Mouse (Mus musculus) megakaryocyte, embryonic 14.5 days (primary cell): ENCODE data around the gene Creg1. TPM values are rescaled to one million over a fixed set of nuclear protein-coding genes. Genes with fewer than 3 reads are reported as not detected.
A peak's percentile ranks its signal among the peaks of the same experiment; 100 is the strongest.

Experiments
- H3K27me3 ChIP-seq: replicated peaks from 2 replicates; pipeline ENCODE3; 2012; ENCODE audit warnings: inconsistent platforms
- H3K36me3 ChIP-seq: replicated peaks from 2 replicates; pipeline ENCODE3; 2012; ENCODE audit warnings: low read length, inconsistent platforms, mixed read lengths
- H3K4me1 ChIP-seq: 2 replicates; pipeline ENCODE4 v1.6.1; 2012; ENCODE audit warnings: inconsistent platforms
- H3K4me3 ChIP-seq: replicated peaks from 2 replicates; pipeline ENCODE3; 2012; ENCODE audit warnings: moderate library complexity, mild to moderate bottlenecking, inconsistent platforms
- H3K9me3 ChIP-seq: 2 replicates; pipeline ENCODE4 v1.6.1; 2012; ENCODE audit warnings: inconsistent platforms
- FLI1 ChIP-seq: IDR thresholded peaks from 2 replicates; pipeline ENCODE4 v1.6.1; 2012; ENCODE audit warnings: low read length, inconsistent platforms, mixed read lengths
- GATA1 ChIP-seq: IDR thresholded peaks from 3 replicates; pipeline ENCODE4 v1.6.1; 2012; ENCODE audit warnings: mixed read lengths, low read length, inconsistent platforms, borderline replicate concordance
- polyA plus RNA-seq: library from polyadenylated mRNA; stranded (reverse); fragments of >175 nt; gene quantifications from 2 replicates; pipeline ENCODE4 v1.2.3, GENCODE M21; 2012; ENCODE audit warnings: low replicate concordance; ENCODE audit not compliant: insufficient read depth

The Creg1 gene
- polyA plus RNA-seq, 1 experiment = 254 TPM

DNA sequence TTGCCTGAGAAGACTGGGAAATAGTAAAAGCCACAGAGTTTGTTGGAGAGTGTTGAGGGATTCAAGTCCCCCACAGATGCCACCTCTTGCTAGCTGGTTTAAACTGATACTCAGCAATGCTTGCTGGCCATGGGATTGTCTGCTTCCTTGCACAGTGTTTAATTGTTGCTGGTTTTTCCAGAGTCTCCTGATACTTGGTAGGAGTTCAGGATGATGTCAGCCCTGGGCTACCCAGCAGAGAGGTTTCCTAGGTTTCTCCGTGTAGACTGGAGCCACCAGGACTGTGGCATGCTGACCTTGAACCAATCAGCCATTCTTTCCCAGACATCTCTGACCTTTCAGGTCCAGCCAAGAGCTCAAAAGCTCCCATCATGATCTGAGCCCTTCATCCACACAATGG is 36.6 kb upstream of the Creg1 start:
- no peaks in the 10 kb centered on the region for H3K36me3 ChIP-seq
- no peaks in the 10 kb centered on the region for H3K9me3 ChIP-seq
- no peak for TF ChIP-seq GATA1
- no peak for TF ChIP-seq FLI1
- no peak overlapping the region for H3K4me3 ChIP-seq
- peaks cover 21% of the 10 kb centered on the region for H3K4me1 ChIP-seq
- peaks cover 52% of the 10 kb centered on the region for H3K27me3 ChIP-seq

DNA sequence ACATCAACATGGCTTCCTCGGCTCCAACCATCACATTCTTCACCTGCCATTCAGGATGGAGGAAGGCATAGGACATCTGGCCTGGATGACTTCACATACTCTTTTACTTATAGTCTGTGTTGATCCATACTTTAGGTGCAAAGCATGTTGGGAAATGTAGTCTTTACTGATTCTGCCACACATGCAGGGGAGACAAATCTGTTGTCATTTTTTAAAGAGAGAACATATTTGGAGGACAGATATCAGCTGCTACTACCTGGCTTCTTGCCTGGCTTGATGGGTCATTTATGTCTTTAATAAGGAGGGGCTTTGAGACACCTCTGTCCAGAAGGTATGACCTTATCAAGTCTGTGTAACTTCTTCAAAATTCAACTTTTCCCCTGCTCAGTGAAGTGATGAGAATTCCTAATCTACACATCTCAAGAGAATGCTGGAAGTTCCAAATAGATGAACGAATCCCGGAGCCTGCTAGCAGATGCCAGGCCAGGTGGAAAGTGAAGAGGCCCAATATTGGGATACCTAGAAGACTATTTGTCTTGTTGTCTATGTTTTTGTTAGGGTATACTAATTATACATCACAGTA is 35.4 kb upstream of the Creg1 start:
- H3K4me3 ChIP-seq = no peak overlapping the region
- H3K36me3 ChIP-seq = no peaks in the 10 kb centered on the region
- peaks cover 44% of the 10 kb centered on the region for H3K27me3 ChIP-seq
- H3K4me1 ChIP-seq = peaks cover 11% of the 10 kb centered on the region; the same call in 1 of the 2 replicates
- TF ChIP-seq GATA1 = no peak
- no peak for TF ChIP-seq FLI1
- H3K9me3 ChIP-seq = no peaks in the 10 kb centered on the region

DNA sequence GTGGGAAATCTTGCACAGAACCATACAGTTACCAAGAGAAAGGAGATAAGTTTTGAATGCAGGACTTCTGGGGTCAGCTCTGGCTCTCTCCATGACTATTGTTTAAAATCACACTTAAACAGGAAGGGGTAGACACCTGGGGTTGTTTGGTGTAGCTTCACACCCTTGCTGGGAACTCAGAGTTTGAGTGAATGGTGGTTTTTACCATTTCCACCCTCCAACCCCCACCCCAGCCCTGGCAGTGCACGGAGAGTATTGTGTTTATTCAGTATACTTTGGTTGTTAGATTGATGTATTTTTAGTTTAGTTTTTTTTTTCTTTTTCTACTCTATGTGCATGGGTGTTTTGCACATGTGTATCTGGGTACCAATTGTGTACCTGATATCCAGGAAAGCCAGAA is 33.4 kb upstream of the Creg1 start:
- Histone ChIP-seq H3K9me3 (no peaks in the 10 kb centered on the region), H3K36me3 (no peaks in the 10 kb centered on the region), H3K4me3 (no peak overlapping the region), H3K4me1 (peaks cover 15% of the 10 kb centered on the region; the same call in 1 of the 2 replicates), H3K27me3 (peaks cover 42% of the 10 kb centered on the region)
- TF ChIP-seq FLI1 (no peak), GATA1 (no peak)

DNA sequence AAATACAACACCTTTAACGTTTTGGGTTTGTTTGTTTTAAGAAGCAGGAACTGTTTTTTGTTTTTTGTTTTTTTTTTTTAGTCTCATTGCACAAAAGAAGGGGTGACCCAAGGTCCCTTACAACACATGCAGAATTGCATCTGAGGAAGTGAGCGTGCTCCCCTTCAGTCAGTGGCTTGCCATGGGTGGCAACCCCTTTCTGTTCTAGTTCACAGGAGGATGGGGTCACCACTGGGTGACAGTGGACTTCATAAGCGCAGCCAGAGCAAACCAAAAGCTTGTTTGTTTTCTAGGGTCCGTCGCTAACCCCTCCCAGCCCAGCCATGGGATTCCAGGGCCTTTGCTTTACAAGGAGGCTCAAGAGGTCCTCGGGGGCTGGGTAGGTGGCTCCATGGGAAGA is 32.0 kb upstream of the Creg1 start:
- Histone ChIP-seq H3K4me1 (peaks cover 25% of the 10 kb centered on the region), H3K9me3 (no peaks in the 10 kb centered on the region), H3K27me3 (peaks cover 39% of the 10 kb centered on the region), H3K36me3 (no peaks in the 10 kb centered on the region), H3K4me3 (no peak overlapping the region)
- no peak for TF ChIP-seq FLI1
- TF ChIP-seq GATA1 = no peak

DNA sequence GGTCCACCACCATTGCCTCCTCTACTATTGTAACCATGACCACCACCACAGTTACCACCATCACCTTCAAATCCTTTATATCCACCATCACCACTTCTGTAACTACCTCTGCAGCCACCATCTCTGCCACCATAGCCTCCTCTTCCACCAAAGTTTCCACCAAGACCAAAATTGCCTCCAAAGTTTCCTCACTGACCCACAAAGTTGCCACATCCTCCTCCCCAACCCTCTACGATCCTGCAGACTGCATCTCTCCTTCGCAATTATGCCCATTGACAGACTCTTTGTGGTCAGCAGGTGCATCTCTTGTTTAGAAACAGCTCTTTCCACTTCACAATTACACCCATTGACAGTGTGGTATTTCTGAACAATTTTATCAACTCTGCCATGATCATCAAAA is 28.7 kb upstream of the Creg1 start:
- peaks cover 20% of the 10 kb centered on the region for H3K4me1 ChIP-seq
- H3K36me3 ChIP-seq = no peaks in the 10 kb centered on the region
- H3K27me3 ChIP-seq = peaks cover 30% of the 10 kb centered on the region
- TF ChIP-seq GATA1 (no peak), FLI1 (no peak)
- no peak overlapping the region for H3K4me3 ChIP-seq
- no peaks in the 10 kb centered on the region for H3K9me3 ChIP-seq

DNA sequence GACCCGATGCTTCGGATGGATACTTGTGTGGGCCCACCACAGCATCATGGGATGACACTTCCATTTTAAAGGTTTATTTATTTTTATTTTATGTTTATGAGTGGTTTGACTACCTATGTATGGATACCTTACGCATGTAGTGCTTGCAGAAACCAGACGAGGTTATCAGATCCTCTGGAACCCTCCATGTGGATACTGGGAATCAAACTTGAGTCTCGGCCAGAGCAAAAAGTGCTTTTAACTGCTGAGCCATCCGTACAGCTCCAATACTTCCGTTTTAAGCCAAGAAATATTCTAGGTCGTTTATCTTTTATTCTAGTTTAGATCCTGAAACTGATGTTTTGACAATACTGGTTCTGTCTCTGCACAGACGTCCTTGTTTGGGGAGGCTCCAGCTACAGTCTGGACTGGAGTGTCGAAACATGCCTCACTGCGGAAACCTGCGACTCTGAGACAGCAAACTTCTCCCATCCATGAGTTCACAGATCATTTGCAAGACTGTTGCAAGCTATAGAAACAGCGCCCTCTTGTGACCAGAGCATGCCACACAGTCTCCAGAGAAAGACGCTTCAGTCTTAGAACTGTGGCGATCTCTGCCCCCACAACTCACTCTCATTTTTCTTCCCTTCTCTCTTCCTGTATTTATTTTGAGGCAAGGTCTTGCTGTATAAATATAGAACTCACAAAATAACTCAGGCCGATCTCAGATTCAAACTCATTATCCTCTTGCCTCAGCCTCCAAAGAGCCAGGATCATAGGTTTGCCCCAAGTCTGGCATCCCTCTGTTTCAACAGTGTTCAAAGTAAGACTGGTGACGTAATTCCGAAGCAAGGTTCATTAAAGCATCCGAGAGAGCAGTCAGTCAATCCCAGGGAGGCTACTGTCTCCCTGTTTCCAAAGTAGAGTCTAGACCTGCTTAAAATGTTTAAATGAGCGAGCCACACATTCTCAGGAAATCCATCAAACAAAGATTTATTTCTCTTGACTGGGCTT is 27.4 kb upstream of the Creg1 start:
- H3K27me3 ChIP-seq = peaks cover 30% of the 10 kb centered on the region
- H3K4me3 ChIP-seq = peak overlapping the region; percentile 68
- H3K4me1 ChIP-seq = peaks cover 14% of the 10 kb centered on the region
- TF ChIP-seq FLI1 (no peak), GATA1 (no peak)
- no peaks in the 10 kb centered on the region for H3K36me3 ChIP-seq
- H3K9me3 ChIP-seq = no peaks in the 10 kb centered on the region

DNA sequence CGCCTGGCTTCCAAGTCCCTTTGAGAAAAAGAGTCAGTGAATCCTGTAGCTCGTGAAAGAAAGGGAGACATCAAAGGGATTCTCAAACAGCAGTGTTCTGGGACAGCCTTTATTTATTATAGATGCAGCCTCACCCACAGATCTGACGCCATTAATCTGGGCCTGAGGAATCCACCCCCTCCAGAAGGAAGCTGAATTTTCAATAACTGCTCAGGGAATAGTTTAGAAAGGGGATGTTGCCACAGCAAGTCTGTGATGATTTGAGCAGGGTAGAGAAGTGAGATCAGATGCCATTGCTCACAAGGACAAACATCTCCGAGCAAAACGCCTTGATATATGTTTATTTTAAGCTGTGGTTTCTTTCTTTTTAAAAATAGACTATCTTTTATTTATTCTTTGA is 26.1 kb upstream of the Creg1 start:
- H3K4me3 ChIP-seq = no peak overlapping the region
- H3K27me3 ChIP-seq = peaks cover 32% of the 10 kb centered on the region
- H3K36me3 ChIP-seq = no peaks in the 10 kb centered on the region
- peaks cover 14% of the 10 kb centered on the region for H3K4me1 ChIP-seq
- H3K9me3 ChIP-seq = no peaks in the 10 kb centered on the region
- no peak for TF ChIP-seq GATA1
- TF ChIP-seq FLI1 = no peak

DNA sequence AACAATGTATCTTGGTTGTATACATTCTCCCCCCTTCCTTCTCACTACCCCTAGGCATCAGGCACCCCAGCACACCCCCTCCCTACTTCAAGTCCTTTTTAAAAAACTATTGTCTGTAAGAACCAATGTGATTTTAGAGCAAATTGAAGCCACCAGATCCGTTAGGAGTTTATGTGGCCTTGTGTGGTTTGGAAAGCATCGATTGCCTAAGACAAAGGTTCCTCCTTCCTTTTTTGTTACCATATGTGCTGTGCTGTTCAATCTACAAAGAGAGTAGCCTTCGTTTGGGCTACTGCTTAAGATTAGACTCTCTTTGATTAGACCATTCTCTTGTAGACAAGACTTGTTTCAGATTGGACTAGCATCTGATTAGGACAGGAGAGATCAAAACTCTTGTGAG is 25.7 kb upstream of the Creg1 start:
- H3K4me1 ChIP-seq = peaks cover 16% of the 10 kb centered on the region
- no peaks in the 10 kb centered on the region for H3K36me3 ChIP-seq
- peaks cover 32% of the 10 kb centered on the region for H3K27me3 ChIP-seq
- no peak overlapping the region for H3K4me3 ChIP-seq
- TF ChIP-seq FLI1 (no peak), GATA1 (no peak)
- no peaks in the 10 kb centered on the region for H3K9me3 ChIP-seq

DNA sequence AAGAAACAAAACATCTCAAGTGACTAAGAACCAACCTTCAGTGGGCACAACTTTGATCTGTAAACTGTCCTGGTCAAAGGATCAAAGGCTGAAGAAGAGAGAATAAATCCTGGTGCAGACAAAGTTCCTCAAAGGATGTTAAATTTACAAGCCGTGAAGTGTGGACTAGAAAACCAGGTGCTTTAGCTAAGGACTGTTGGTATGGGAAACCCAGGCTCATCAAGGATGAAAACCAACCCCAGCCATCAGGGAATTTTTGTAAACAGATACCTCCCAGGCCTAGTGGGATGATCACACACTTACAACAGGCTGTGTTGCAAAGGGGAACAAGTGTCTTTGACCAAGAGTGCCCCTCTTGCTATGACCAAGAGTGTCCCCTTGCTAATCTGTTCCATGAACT is 24.6 kb upstream of the Creg1 start:
- Histone ChIP-seq H3K4me3 (no peak overlapping the region), H3K9me3 (no peaks in the 10 kb centered on the region), H3K36me3 (no peaks in the 10 kb centered on the region), H3K27me3 (peaks cover 32% of the 10 kb centered on the region), H3K4me1 (peaks cover 17% of the 10 kb centered on the region)
- TF ChIP-seq GATA1 (no peak), FLI1 (no peak)

DNA sequence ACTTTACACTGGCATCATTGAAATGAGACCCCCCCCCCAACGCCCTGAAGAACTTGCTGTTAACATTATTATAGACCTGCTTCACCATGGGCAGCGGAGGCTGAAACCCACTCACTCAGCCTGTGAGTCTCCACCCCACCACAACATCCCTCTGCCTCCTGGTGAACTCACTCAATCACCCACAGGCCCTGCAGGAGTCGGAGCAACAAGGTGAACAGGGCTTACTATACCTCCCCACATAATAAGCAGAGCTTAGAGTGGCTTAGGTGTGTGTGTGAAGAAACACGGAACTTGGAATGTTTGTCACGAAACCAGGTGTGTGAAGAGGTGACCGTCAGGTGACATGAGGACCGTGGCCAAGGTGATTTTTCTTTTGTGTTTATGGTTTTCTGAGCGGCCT is 21.6 kb upstream of the Creg1 start:
- H3K4me1 ChIP-seq = peaks cover 3% of the 10 kb centered on the region; the same call in 1 of the 2 replicates
- TF ChIP-seq FLI1 (no peak), GATA1 (no peak)
- H3K9me3 ChIP-seq = no peaks in the 10 kb centered on the region
- no peaks in the 10 kb centered on the region for H3K36me3 ChIP-seq
- peaks cover 22% of the 10 kb centered on the region for H3K27me3 ChIP-seq
- no peak overlapping the region for H3K4me3 ChIP-seq
